Mouse (Mus musculus): ENCODE measurements around the gene Tlr5. TPM values are rescaled to one million over a fixed set of nuclear protein-coding genes. Genes with fewer than 3 reads are reported as not detected.

The Tlr5 gene
- polyA plus RNA-seq (2014; fragmentation: Nextera tagmentation; extraction: Ambion mirVana) = 0.29 and 0.55 TPM in 2 replicates

- H3K4me2 ChIP-seq (ENCODE audit: low read depth) = peak within 1 kb of the TSS; percentile 75
- WGBS = 20% methylated on average over 21 of the region's 21 CpGs
- peak; percentile 67 for DNase-seq (ENCODE audit: low spot score)
- peak; percentile 22 for ATAC-seq (ENCODE audit: insufficient read depth, low FRiP score, low TSS enrichment)
- H3K4me1 ChIP-seq (ENCODE audit: control insufficient read depth, insufficient read depth, low read length) = peaks cover 6% of the 10 kb centered on the region; the same call in 1 of the 2 replicates
- H3K27ac ChIP-seq (ENCODE audit: low read depth, low read length) = no peak within 1 kb of the TSS
- no peaks in the 10 kb centered on the region for H3K36me3 ChIP-seq (ENCODE audit: control insufficient read depth, insufficient read depth, low read length)
- H3K9ac ChIP-seq (ENCODE audit: low read length) = peak within 1 kb of the TSS; percentile 55
- H3K4me3 ChIP-seq (ENCODE audit: low read depth, low read length) = peak within 1 kb of the TSS; percentile 39
- no peaks in the 10 kb centered on the region for H3K9me3 ChIP-seq (ENCODE audit: control insufficient read depth, low read length)
- no peaks in the 10 kb centered on the region for H3K27me3 ChIP-seq (ENCODE audit: control insufficient read depth, insufficient read depth, low read length)
Observed at GRCm38 (mm10) chr1:182954287-182955046, at the start of gene Tlr5. Tlr5 (plus strand) TSS chr1:182954788.

- Histone ChIP-seq H3K4me1 (ENCODE audit: control insufficient read depth, insufficient read depth, low read length) (peaks cover 6% of the 10 kb centered on the region), H3K9me3 (ENCODE audit: control insufficient read depth, low read length) (no peaks in the 10 kb centered on the region), H3K4me3 (ENCODE audit: low read depth, low read length) (no peak overlapping the region), H3K27me3 (ENCODE audit: control insufficient read depth, insufficient read depth, low read length) (no peaks in the 10 kb centered on the region), H3K27ac (ENCODE audit: low read depth, low read length) (no peak overlapping the region), H3K36me3 (ENCODE audit: control insufficient read depth, insufficient read depth, low read length) (no peaks in the 10 kb centered on the region), H3K9ac (ENCODE audit: low read length) (no peak overlapping the region), H3K4me2 (ENCODE audit: low read depth) (no peak overlapping the region)
- no peak for DNase-seq (ENCODE audit: low spot score)
- ATAC-seq (ENCODE audit: insufficient read depth, low FRiP score, low TSS enrichment) = no peak
- WGBS = 87% methylated on average over 3 of the region's 3 CpGs
Observed at GRCm38 (mm10) chr1:182905669-182906068, 48.9 kb upstream of the Tlr5 start.

GRCm38 (mm10) chr1:182908050-182909036, 46.2 kb upstream of the Tlr5 start:
- peak; percentile 67 for ATAC-seq (ENCODE audit: insufficient read depth, low FRiP score, low TSS enrichment)
- Histone ChIP-seq H3K4me2 (ENCODE audit: low read depth) (no peak overlapping the region), H3K4me3 (ENCODE audit: low read depth, low read length) (no peak overlapping the region), H3K9me3 (ENCODE audit: control insufficient read depth, low read length) (0 out of 2 replicates have a peak, but pooled peaks cover 2% of the 10 kb centered on the region), H3K27me3 (ENCODE audit: control insufficient read depth, insufficient read depth, low read length) (no peaks in the 10 kb centered on the region), H3K27ac (ENCODE audit: low read depth, low read length) (no peak overlapping the region), H3K9ac (ENCODE audit: low read length) (no peak overlapping the region), H3K36me3 (ENCODE audit: control insufficient read depth, insufficient read depth, low read length) (no peaks in the 10 kb centered on the region), H3K4me1 (ENCODE audit: control insufficient read depth, insufficient read depth, low read length) (peaks cover 6% of the 10 kb centered on the region)
- peak; percentile 76 for DNase-seq (ENCODE audit: low spot score)
- WGBS = 24% methylated on average over 14 of the region's 14 CpGs

GRCm38 (mm10) chr1:182909066-182909465, 45.5 kb upstream of the Tlr5 start:
- H3K9me3 ChIP-seq (ENCODE audit: control insufficient read depth, low read length) = 0 out of 2 replicates have a peak, but pooled peaks cover 2% of the 10 kb centered on the region
- H3K9ac ChIP-seq (ENCODE audit: low read length) = no peak overlapping the region
- no peak overlapping the region for H3K27ac ChIP-seq (ENCODE audit: low read depth, low read length)
- H3K36me3 ChIP-seq (ENCODE audit: control insufficient read depth, insufficient read depth, low read length) = no peaks in the 10 kb centered on the region
- 61% methylated on average over 3 of the region's 3 CpGs for WGBS
- ATAC-seq (ENCODE audit: insufficient read depth, low FRiP score, low TSS enrichment) (no peak), DNase-seq (ENCODE audit: low spot score) (no peak)
- H3K27me3 ChIP-seq (ENCODE audit: control insufficient read depth, insufficient read depth, low read length) = no peaks in the 10 kb centered on the region
- H3K4me2 ChIP-seq (ENCODE audit: low read depth) = no peak overlapping the region
- H3K4me1 ChIP-seq (ENCODE audit: control insufficient read depth, insufficient read depth, low read length) = peaks cover 6% of the 10 kb centered on the region
- H3K4me3 ChIP-seq (ENCODE audit: low read depth, low read length) = no peak overlapping the region

- Histone ChIP-seq H3K27ac (ENCODE audit: low read depth, low read length) (no peak overlapping the region), H3K4me3 (ENCODE audit: low read depth, low read length) (no peak overlapping the region), H3K9me3 (ENCODE audit: control insufficient read depth, low read length) (0 out of 2 replicates have a peak, but pooled peaks cover 2% of the 10 kb centered on the region), H3K27me3 (ENCODE audit: control insufficient read depth, insufficient read depth, low read length) (no peaks in the 10 kb centered on the region), H3K4me1 (ENCODE audit: control insufficient read depth, insufficient read depth, low read length) (peaks cover 6% of the 10 kb centered on the region), H3K36me3 (ENCODE audit: control insufficient read depth, insufficient read depth, low read length) (no peaks in the 10 kb centered on the region), H3K9ac (ENCODE audit: low read length) (no peak overlapping the region), H3K4me2 (ENCODE audit: low read depth) (no peak overlapping the region)
- ATAC-seq (ENCODE audit: insufficient read depth, low FRiP score, low TSS enrichment) (no peak), DNase-seq (ENCODE audit: low spot score) (no peak)
- WGBS = 83% methylated on average over 5 of the region's 5 CpGs
Observed at GRCm38 (mm10) chr1:182909596-182909995, 45.0 kb upstream of the Tlr5 start.

- 82% methylated on average over 2 of the region's 2 CpGs for WGBS
- Histone ChIP-seq H3K9ac (ENCODE audit: low read length) (no peak overlapping the region), H3K9me3 (ENCODE audit: control insufficient read depth, low read length) (0 out of 2 replicates have a peak, but pooled peaks cover 2% of the 10 kb centered on the region), H3K27me3 (ENCODE audit: control insufficient read depth, insufficient read depth, low read length) (no peaks in the 10 kb centered on the region), H3K4me2 (ENCODE audit: low read depth) (no peak overlapping the region), H3K4me3 (ENCODE audit: low read depth, low read length) (no peak overlapping the region), H3K27ac (ENCODE audit: low read depth, low read length) (no peak overlapping the region), H3K4me1 (ENCODE audit: control insufficient read depth, insufficient read depth, low read length) (peaks cover 6% of the 10 kb centered on the region), H3K36me3 (ENCODE audit: control insufficient read depth, insufficient read depth, low read length) (no peaks in the 10 kb centered on the region)
- ATAC-seq (ENCODE audit: insufficient read depth, low FRiP score, low TSS enrichment) (no peak), DNase-seq (ENCODE audit: low spot score) (no peak)
Observed at GRCm38 (mm10) chr1:182912591-182912990, 42.0 kb upstream of the Tlr5 start.

GRCm38 (mm10) chr1:182914121-182914908, 40.3 kb upstream of the Tlr5 start:
- DNase-seq (ENCODE audit: low spot score) (no peak), ATAC-seq (ENCODE audit: insufficient read depth, low FRiP score, low TSS enrichment) (no peak)
- no peaks in the 10 kb centered on the region for H3K36me3 ChIP-seq (ENCODE audit: control insufficient read depth, insufficient read depth, low read length)
- 78% methylated on average over 4 of the region's 4 CpGs for WGBS
- 0 out of 2 replicates have a peak, but pooled peaks cover 4% of the 10 kb centered on the region for H3K4me1 ChIP-seq (ENCODE audit: control insufficient read depth, insufficient read depth, low read length)
- no peaks in the 10 kb centered on the region for H3K27me3 ChIP-seq (ENCODE audit: control insufficient read depth, insufficient read depth, low read length)
- 0 out of 2 replicates have a peak, but pooled peaks cover 2% of the 10 kb centered on the region for H3K9me3 ChIP-seq (ENCODE audit: control insufficient read depth, low read length)
- H3K4me3 ChIP-seq (ENCODE audit: low read depth, low read length) = no peak overlapping the region
- H3K9ac ChIP-seq (ENCODE audit: low read length) = no peak overlapping the region
- H3K4me2 ChIP-seq (ENCODE audit: low read depth) = no peak overlapping the region
- no peak overlapping the region for H3K27ac ChIP-seq (ENCODE audit: low read depth, low read length)

- no peak overlapping the region for H3K4me3 ChIP-seq (ENCODE audit: low read depth, low read length)
- no peak overlapping the region for H3K27ac ChIP-seq (ENCODE audit: low read depth, low read length)
- WGBS = 94% methylated on average over 5 of the region's 5 CpGs
- H3K27me3 ChIP-seq (ENCODE audit: control insufficient read depth, insufficient read depth, low read length) = no peaks in the 10 kb centered on the region
- H3K4me2 ChIP-seq (ENCODE audit: low read depth) = no peak overlapping the region
- DNase-seq (ENCODE audit: low spot score) (no peak), ATAC-seq (ENCODE audit: insufficient read depth, low FRiP score, low TSS enrichment) (no peak)
- H3K4me1 ChIP-seq (ENCODE audit: control insufficient read depth, insufficient read depth, low read length) = 0 out of 2 replicates have a peak, but pooled peaks cover 4% of the 10 kb centered on the region
- no peaks in the 10 kb centered on the region for H3K36me3 ChIP-seq (ENCODE audit: control insufficient read depth, insufficient read depth, low read length)
- 0 out of 2 replicates have a peak, but pooled peaks cover 2% of the 10 kb centered on the region for H3K9me3 ChIP-seq (ENCODE audit: control insufficient read depth, low read length)
- no peak overlapping the region for H3K9ac ChIP-seq (ENCODE audit: low read length)
Observed at GRCm38 (mm10) chr1:182916166-182916565, 38.4 kb upstream of the Tlr5 start.

All from neural tube, embryonic 11.5 days (tissue).